Mouse (Mus musculus) ES-E14 (cell line): ENCODE data around the gene Dpm2. TPM values are rescaled to one million over a fixed set of nuclear protein-coding genes. Genes with fewer than 3 reads are reported as not detected.

ENCODE experiments used
- DNase-seq: peaks from one replicate; pipeline ENCODE4 v3.0.0-alpha.2; 2013; ENCODE audit warnings: low read depth, low spot score
- H3K27ac ChIP-seq: 2 replicates; pipeline ENCODE4 v1.5.1; 2012; ENCODE audit warnings: low read depth, mild to moderate bottlenecking, low read length, moderate library complexity, mixed read lengths; ENCODE audit not compliant: poor library complexity, insufficient read depth, severe bottlenecking
- H3K36me3 ChIP-seq: 2 replicates; pipeline ENCODE4 v1.6.1; 2012; ENCODE audit warnings: mild to moderate bottlenecking, low read length, moderate library complexity, mixed read lengths; ENCODE audit not compliant: control insufficient read depth, poor library complexity, insufficient read depth, severe bottlenecking
- H3K4me1 ChIP-seq, 2 experiments: fragments of 150-350 bp in 1 of 2; sonication (generic) in 1 of 2; 2 replicates each; pipeline ENCODE4 v1.6.1; 2012; ENCODE audit warnings: low read length in 2 of 2, mild to moderate bottlenecking in 1 of 2, mixed read lengths in 1 of 2; ENCODE audit not compliant: control insufficient read depth in 2 of 2, insufficient read depth in 2 of 2, poor library complexity in 1 of 2
- H3K4me3 ChIP-seq, 2 experiments: fragments of 150-350 bp in 1 of 2; sonication (generic) in 1 of 2; 2 replicates each; pipeline ENCODE4 v1.5.1; 2012; ENCODE audit warnings: low read length in 2 of 2, low read depth in 1 of 2, mild to moderate bottlenecking in 1 of 2, mixed read lengths in 1 of 2; ENCODE audit not compliant: insufficient read depth in 1 of 2, poor library complexity in 1 of 2, severe bottlenecking in 1 of 2
- H3K9ac ChIP-seq: 2 replicates; pipeline ENCODE4 v1.6.1; 2012; ENCODE audit warnings: low read depth, mild to moderate bottlenecking, low read length, mixed read lengths; ENCODE audit not compliant: poor library complexity, insufficient read depth, severe bottlenecking
- H3K9me3 ChIP-seq: fragments of 150-350 bp; sonication (generic); 2 replicates; pipeline ENCODE4 v1.6.1; 2012; ENCODE audit warnings: low read depth, mild to moderate bottlenecking, low read length; ENCODE audit not compliant: control insufficient read depth, insufficient read depth
- CHD2 ChIP-seq: IDR thresholded peaks from 2 replicates; pipeline ENCODE4 v1.6.1; 2014; ENCODE audit warnings: mild to moderate bottlenecking, low read depth, low read length, inconsistent platforms
- HCFC1 ChIP-seq: IDR thresholded peaks from 2 replicates; pipeline ENCODE4 v1.6.1; 2012; ENCODE audit warnings: low read length, inconsistent platforms, borderline replicate concordance; ENCODE audit not compliant: insufficient read depth
- MAFK ChIP-seq: IDR thresholded peaks from 2 replicates; pipeline ENCODE4 v1.6.1; 2014; ENCODE audit warnings: mild to moderate bottlenecking, low read depth, low read length, inconsistent platforms; ENCODE audit not compliant: insufficient read depth
- ZC3H11A ChIP-seq: IDR thresholded peaks from 2 replicates; pipeline ENCODE4 v1.6.1; 2012; ENCODE audit warnings: low read depth, mild to moderate bottlenecking, inconsistent platforms, low read length, borderline replicate concordance
- ZNF384 ChIP-seq: IDR thresholded peaks from 2 replicates; pipeline ENCODE4 v1.6.1; 2012; ENCODE audit warnings: low read depth, low read length, inconsistent platforms
- in situ Hi-C, 2 experiments: fragments of 600-800 bp; cut with MboI; formaldehyde crosslinking; loops; one replicate each; pipeline ENCODE4 v1.15.1; 2025; ENCODE audit warnings: low sequenced_read_pairs in 2 of 2, inconsistent platforms in 1 of 2; ENCODE audit not compliant: unreplicated experiment in 2 of 2
- total RNA-seq: library from RNA; depleted of rRNA; stranded (reverse); fragments of 300-350 nt; gene quantifications from 2 replicates; pipeline ENCODE4 v1.2.3, GENCODE M21; 2012

Gene Dpm2
- total RNA-seq, 1 experiment = 44.1 TPM

DNA sequence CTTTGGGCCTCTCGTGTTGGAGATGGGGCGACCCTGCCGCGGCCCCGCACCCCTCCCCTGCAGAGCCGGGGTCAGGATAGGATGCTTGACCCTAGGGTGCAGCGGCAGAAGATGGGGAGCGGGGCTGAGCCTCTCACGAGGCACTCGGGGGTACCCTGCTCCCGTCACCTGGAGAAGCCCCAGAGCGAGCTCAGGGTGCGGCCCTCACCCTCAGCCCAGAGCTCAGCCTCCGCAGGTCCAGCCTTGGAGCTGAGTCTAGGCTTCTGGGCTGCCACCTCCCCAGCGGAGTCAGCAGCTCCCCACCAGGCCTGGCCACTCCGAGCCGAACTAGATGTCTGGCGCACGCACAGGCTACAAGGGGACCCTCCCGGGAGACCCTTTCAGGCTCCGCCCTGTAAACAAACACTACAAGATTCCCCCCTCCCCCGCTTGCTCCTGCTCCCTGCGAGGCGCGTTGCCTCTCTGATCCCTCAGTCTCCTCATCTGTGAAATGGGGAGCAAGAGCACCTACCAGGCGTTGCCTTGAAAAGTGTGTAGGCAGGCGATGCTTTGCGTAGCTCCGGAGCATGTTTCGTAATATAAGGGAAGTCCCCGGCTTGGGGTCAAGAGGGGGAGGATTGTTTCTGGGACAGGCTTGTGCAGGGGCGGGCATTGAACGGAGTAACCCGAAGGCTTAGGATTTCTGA is 36.7 kb downstream of the Dpm2 start:
- TF ChIP-seq HCFC1 = no peak; the same call in 1 of the 2 replicates
- no peak for TF ChIP-seq MAFK
- no peak for TF ChIP-seq CHD2
- TF ChIP-seq ZNF384 = no peak
- no peak for TF ChIP-seq ZC3H11A
- Histone ChIP-seq H3K36me3 (no peaks in the 10 kb centered on the region), H3K4me3 (peak overlapping the region; percentile 84 to 95), H3K9me3 (no peaks in the 10 kb centered on the region), H3K27ac (no peak overlapping the region), H3K4me1 (peaks cover 4 to 23% of the 10 kb centered on the region in 2 experiments; a peak in 3 of 4 replicates), H3K9ac (peak overlapping the region; percentile 82)
- no peak for DNase-seq
- in situ Hi-C loops = no loop called here

GRCm38 (mm10) chr2:32608141-32608777 is 37.6 kb downstream of the Dpm2 start:
- TF ChIP-seq ZNF384 = no peak
- no peak for TF ChIP-seq HCFC1
- TF ChIP-seq ZC3H11A = no peak
- TF ChIP-seq CHD2 = no peak
- no peak for TF ChIP-seq MAFK
- in situ Hi-C loops = no loop called here
- H3K4me1 ChIP-seq = peaks cover 4 to 22% of the 10 kb centered on the region in 2 experiments; a peak in 3 of 4 replicates

GRCm38 (mm10) chr2:32608778-32609435 is 38.2 kb downstream of the Dpm2 start:
- H3K4me3 ChIP-seq = peak overlapping the region; percentile 84 to 95
- in situ Hi-C loops = no loop called here
- peak overlapping the region; percentile 0; the same call in 1 of the 2 replicates for H3K27ac ChIP-seq
- H3K4me1 ChIP-seq = peaks cover 4 to 22% of the 10 kb centered on the region in 2 experiments; a peak in 3 of 4 replicates
- no peaks in the 10 kb centered on the region for H3K9me3 ChIP-seq
- peak; percentile 37 for DNase-seq
- TF ChIP-seq HCFC1 (no peak), ZNF384 (no peak), CHD2 (no peak), ZC3H11A (no peak), MAFK (no peak)
- peaks cover 6% of the 10 kb centered on the region; the same call in 1 of the 2 replicates for H3K36me3 ChIP-seq
- H3K9ac ChIP-seq = peak overlapping the region; percentile 14; the same call in 1 of the 2 replicates

More at GRCm38 (mm10) chr2:32608141-32608777, 37.6 kb downstream of the Dpm2 start:
- Histone ChIP-seq H3K4me3 (peak overlapping the region; percentile 84 to 95), H3K9me3 (no peaks in the 10 kb centered on the region), H3K27ac (peak overlapping the region; percentile 0; the same call in 1 of the 2 replicates), H3K9ac (peak overlapping the region; percentile 31; the same call in 1 of the 2 replicates), H3K36me3 (peaks cover 5% of the 10 kb centered on the region; the same call in 1 of the 2 replicates)
- DNase-seq = peak; percentile 57

DNA sequence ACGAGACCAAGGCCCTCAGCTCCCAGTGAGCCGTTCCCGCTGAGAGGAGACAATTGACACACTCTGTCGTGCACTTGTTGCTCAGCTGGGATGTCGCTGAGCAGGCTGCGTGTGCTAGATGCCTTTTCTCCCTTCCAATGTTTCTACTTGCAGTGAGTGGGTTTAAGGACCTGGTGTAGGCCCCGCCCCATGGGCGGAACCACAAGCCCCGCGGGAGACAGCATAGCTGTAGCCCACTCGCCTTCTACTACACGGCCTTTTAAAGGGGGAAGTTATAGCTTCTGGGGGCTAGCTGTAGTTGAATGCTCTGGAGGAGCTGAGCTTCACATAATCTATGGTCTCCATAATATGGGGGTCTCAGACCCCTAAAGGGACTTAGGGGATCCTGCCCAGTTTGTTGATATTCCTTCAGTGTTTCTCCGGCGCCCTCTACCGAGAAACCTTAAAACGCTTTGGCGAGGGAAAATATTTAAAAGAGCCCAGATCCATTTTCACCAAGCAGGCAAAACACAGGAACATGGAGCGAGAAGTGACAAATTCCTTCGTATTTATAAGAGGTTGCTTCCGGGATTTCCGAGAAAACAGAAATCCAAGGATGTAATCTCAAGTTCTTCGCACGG is 40.1 kb downstream of the Dpm2 start:
- TF ChIP-seq CHD2 (no peak), ZC3H11A (no peak), MAFK (no peak), ZNF384 (no peak), HCFC1 (no peak)
- peaks cover 12% of the 10 kb centered on the region; the same call in 1 of the 2 replicates for H3K36me3 ChIP-seq
- H3K4me3 ChIP-seq = peak overlapping the region; percentile 41 to 43; a peak in 3 of 4 replicates
- in situ Hi-C loops = no loop called here
- no peak overlapping the region for H3K27ac ChIP-seq
- no peaks in the 10 kb centered on the region for H3K9me3 ChIP-seq
- no peak overlapping the region for H3K9ac ChIP-seq
- H3K4me1 ChIP-seq = peaks cover 5 to 24% of the 10 kb centered on the region in 2 experiments; a peak in 3 of 4 replicates
- DNase-seq = peak; percentile 52
